Mouse (Mus musculus): ENCODE measurements around the gene Mras. TPM values are rescaled to one million over a fixed set of nuclear protein-coding genes. Genes with fewer than 3 reads are reported as not detected.

Gene Mras
- polyA plus RNA-seq, 1 experiment from 2014 or later, result 25.4 TPM

DNA sequence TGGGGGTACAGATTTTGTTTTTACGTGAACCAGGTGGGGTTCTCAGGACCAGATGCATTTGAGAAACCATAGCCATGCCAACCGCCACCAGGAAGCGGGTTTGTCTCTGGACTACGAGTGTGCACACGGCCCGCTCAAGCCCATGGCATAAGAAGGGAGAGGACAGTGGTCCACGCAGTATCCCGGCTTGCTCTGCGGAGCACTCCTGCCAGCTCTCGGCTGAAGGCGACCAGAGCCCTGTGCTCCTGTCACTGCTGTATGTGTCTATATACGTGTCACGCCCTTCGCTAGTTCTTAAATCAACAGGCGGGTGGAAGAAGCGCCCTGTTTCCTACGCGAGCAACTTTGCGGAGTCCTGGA is 79.6 kb downstream of the Mras start:
- Histone ChIP-seq H3K36me3 (no peaks in the 10 kb centered on the region), H3K9me3 (replicated peaks) (no peaks in the 10 kb centered on the region), H3K27ac (replicated peaks) (no peak overlapping the region), H3K27me3 (peaks cover 42% of the 10 kb centered on the region), H3K4me2 (replicated peaks) (peak overlapping the region; percentile 98), H3K9ac (no peak overlapping the region), H3K4me1 (peaks cover 16% of the 10 kb centered on the region), H3K4me3 (replicated peaks) (peak overlapping the region; percentile 49)
- ATAC-seq (ENCODE audit: insufficient number of reproducible peaks, low FRiP score, low TSS enrichment, low read depth), result no peak
- WGBS, result 5% methylated on average over 19 of the region's 19 CpGs

GRCm38 (mm10) chr9:99355971-99356370 is 81.2 kb downstream of the Mras start:
- WGBS, result 32% methylated on average over 5 of the region's 5 CpGs
- no peaks in the 10 kb centered on the region for H3K9me3 ChIP-seq (replicated peaks)
- H3K36me3 ChIP-seq, result no peaks in the 10 kb centered on the region
- no peak overlapping the region for H3K9ac ChIP-seq
- H3K27me3 ChIP-seq, result peaks cover 42% of the 10 kb centered on the region
- no peak overlapping the region for H3K4me3 ChIP-seq (replicated peaks)
- no peak overlapping the region for H3K27ac ChIP-seq (replicated peaks)
- peaks cover 16% of the 10 kb centered on the region for H3K4me1 ChIP-seq
- ATAC-seq (ENCODE audit: insufficient number of reproducible peaks, low FRiP score, low TSS enrichment, low read depth), result no peak
- H3K4me2 ChIP-seq (replicated peaks), result no peak overlapping the region

- Histone ChIP-seq H3K27ac (replicated peaks) (no peak overlapping the region), H3K9me3 (replicated peaks) (no peaks in the 10 kb centered on the region), H3K36me3 (no peaks in the 10 kb centered on the region), H3K9ac (no peak overlapping the region), H3K27me3 (peaks cover 38% of the 10 kb centered on the region), H3K4me3 (replicated peaks) (no peak overlapping the region), H3K4me2 (replicated peaks) (no peak overlapping the region), H3K4me1 (peaks cover 16% of the 10 kb centered on the region)
- ATAC-seq (ENCODE audit: insufficient number of reproducible peaks, low FRiP score, low TSS enrichment, low read depth), result no peak
- WGBS, result 52% methylated on average over 5 of the region's 5 CpGs
Observed at GRCm38 (mm10) chr9:99354796-99355195, 82.4 kb downstream of the Mras start.

DNA sequence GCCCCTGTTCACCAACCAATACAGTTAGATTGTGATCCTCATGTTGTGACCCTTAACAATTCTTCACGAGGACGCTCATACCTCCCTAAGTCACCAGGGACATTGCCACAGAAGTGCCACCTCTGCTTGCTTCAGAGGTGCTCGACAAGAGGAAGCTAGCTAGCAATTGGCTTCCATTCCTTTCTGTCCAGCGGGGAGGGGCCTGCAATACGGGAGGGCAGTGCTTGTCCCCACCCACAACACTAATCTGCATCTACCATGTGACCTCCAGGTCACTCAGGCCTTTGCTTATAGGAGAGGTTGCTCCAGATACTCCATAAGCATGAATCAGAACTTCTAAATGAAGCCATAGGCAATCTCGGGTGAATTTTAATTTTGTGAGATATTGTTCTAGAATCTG is 83.8 kb downstream of the Mras start:
- H3K4me1 ChIP-seq, result peaks cover 15% of the 10 kb centered on the region
- ATAC-seq (ENCODE audit: insufficient number of reproducible peaks, low FRiP score, low TSS enrichment, low read depth), result no peak
- no peak overlapping the region for H3K27ac ChIP-seq (replicated peaks)
- no peak overlapping the region for H3K9ac ChIP-seq
- H3K4me2 ChIP-seq (replicated peaks), result no peak overlapping the region
- no peaks in the 10 kb centered on the region for H3K9me3 ChIP-seq (replicated peaks)
- H3K4me3 ChIP-seq (replicated peaks), result no peak overlapping the region
- peaks cover 28% of the 10 kb centered on the region for H3K27me3 ChIP-seq
- no peaks in the 10 kb centered on the region for H3K36me3 ChIP-seq
- 69% methylated on average over 6 of the region's 6 CpGs for WGBS

DNA sequence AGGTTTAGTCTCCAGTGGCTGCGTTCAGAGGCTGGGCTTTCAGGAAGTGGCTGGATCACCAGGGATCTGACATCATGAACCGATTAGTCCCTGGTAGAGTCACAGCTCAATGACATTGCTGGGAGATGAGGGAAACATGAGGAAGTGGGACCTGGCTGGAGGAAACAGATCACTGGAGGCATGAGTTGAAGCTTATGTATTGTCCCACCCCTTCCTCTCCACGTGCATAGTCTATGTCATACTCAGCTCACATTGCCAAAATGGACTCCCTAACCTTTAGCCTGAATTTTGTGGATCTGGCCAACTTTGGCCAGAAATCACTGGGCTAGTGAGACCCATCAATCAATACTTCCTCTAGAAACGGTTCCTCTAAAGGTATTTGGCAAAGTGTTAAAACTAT is 84.2 kb downstream of the Mras start:
- H3K9ac ChIP-seq, result no peak overlapping the region
- no peaks in the 10 kb centered on the region for H3K36me3 ChIP-seq
- peaks cover 10% of the 10 kb centered on the region for H3K4me1 ChIP-seq
- H3K4me2 ChIP-seq (replicated peaks), result no peak overlapping the region
- peaks cover 24% of the 10 kb centered on the region for H3K27me3 ChIP-seq
- 60% methylated on average over 4 of the region's 4 CpGs for WGBS
- H3K4me3 ChIP-seq (replicated peaks), result no peak overlapping the region
- H3K9me3 ChIP-seq (replicated peaks), result no peaks in the 10 kb centered on the region
- no peak overlapping the region for H3K27ac ChIP-seq (replicated peaks)
- ATAC-seq (ENCODE audit: insufficient number of reproducible peaks, low FRiP score, low TSS enrichment, low read depth), result no peak

DNA sequence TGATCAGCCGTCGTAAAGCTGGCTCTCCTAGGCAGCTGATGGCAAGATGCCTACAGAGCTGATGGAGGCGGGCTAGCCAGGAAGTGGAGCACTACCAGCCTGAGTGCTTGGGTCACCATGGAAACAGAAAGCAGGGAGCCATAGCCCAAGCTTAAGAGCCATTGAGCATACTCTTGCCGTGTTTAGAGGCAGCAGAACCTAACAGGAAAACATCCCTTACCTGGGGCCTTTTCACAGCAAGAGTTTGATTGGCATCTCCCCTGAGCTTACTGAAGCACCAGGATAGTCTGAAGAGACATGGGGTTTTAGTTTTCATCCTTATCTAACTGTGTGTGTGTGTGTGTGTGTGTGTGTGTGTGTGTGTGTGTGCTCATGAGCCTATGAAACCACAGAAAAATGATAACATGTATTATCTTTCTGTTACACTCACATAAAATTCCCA is 91.8 kb downstream of the Mras start:
- Histone ChIP-seq H3K4me2 (replicated peaks) (no peak overlapping the region), H3K36me3 (no peaks in the 10 kb centered on the region), H3K4me1 (no peaks in the 10 kb centered on the region), H3K27me3 (no peaks in the 10 kb centered on the region), H3K4me3 (replicated peaks) (no peak overlapping the region), H3K9me3 (replicated peaks) (no peaks in the 10 kb centered on the region), H3K9ac (no peak overlapping the region), H3K27ac (replicated peaks) (no peak overlapping the region)
- 41% methylated on average over 4 of the region's 4 CpGs for WGBS
- ATAC-seq (ENCODE audit: insufficient number of reproducible peaks, low FRiP score, low TSS enrichment, low read depth), result no peak

- Histone ChIP-seq H3K27ac (replicated peaks) (no peak overlapping the region), H3K9me3 (replicated peaks) (no peaks in the 10 kb centered on the region), H3K36me3 (no peaks in the 10 kb centered on the region), H3K27me3 (no peaks in the 10 kb centered on the region), H3K4me3 (replicated peaks) (no peak overlapping the region), H3K4me2 (replicated peaks) (no peak overlapping the region), H3K4me1 (no peaks in the 10 kb centered on the region), H3K9ac (no peak overlapping the region)
- WGBS, result 75% methylated on average over 3 of the region's 3 CpGs
- no peak for ATAC-seq (ENCODE audit: insufficient number of reproducible peaks, low FRiP score, low TSS enrichment, low read depth)
Observed at GRCm38 (mm10) chr9:99341600-99341999, 95.6 kb downstream of the Mras start.

DNA sequence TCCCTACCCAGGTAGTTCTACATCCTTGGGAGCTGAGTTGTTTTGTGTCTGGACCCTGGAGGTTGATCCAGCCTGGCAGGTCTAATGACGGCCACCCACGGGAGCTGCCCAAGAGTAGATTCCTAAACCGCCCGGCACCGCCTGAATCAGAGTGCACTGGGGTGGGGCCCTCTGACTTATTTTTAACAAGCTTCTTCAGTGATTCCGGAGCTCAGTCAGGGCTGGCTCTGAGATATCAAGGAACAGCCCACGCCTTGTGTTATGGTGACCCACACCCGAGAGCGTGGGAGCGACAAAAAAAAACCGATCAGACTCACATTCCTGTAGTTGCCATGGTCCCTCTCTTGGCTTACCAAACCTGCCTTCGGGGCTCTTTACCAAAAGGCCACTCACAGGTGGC is 97.1 kb downstream of the Mras start:
- no peak overlapping the region for H3K4me3 ChIP-seq (replicated peaks)
- H3K27ac ChIP-seq (replicated peaks), result no peak overlapping the region
- no peaks in the 10 kb centered on the region for H3K9me3 ChIP-seq (replicated peaks)
- 77% methylated on average over 12 of the region's 12 CpGs for WGBS
- no peaks in the 10 kb centered on the region for H3K27me3 ChIP-seq
- no peaks in the 10 kb centered on the region for H3K36me3 ChIP-seq
- no peak for ATAC-seq (ENCODE audit: insufficient number of reproducible peaks, low FRiP score, low TSS enrichment, low read depth)
- H3K9ac ChIP-seq, result no peak overlapping the region
- H3K4me2 ChIP-seq (replicated peaks), result no peak overlapping the region
- no peaks in the 10 kb centered on the region for H3K4me1 ChIP-seq

- WGBS, result 82% methylated on average over 1 of the region's 1 CpGs
Observed at GRCm38 (mm10) chr9:99339182-99339581, 98.0 kb downstream of the Mras start.

DNA sequence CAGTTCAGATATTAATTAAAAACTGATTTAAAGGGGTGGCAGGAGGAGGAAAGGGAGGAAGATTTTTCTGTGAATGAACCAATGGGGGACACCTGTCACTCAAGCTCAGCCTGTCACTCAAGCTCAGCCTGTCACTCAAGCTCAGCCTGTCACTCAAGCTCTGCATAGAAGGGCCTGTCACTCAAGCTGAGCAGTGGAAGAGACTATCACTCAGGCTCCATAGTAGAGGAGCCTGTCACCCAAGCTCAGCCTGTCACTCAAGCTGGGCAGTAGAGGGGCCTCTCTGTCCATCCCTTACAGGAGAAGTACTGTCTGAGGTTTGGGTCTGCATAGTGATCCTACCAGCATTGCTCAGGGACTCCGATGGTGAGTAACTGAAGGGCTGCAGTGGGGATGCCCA is 98.9 kb downstream of the Mras start:
- Histone ChIP-seq H3K4me3 (replicated peaks) (no peak overlapping the region), H3K27ac (replicated peaks) (no peak overlapping the region), H3K9me3 (replicated peaks) (no peaks in the 10 kb centered on the region), H3K36me3 (no peaks in the 10 kb centered on the region), H3K9ac (no peak overlapping the region), H3K27me3 (no peaks in the 10 kb centered on the region), H3K4me2 (replicated peaks) (no peak overlapping the region), H3K4me1 (no peaks in the 10 kb centered on the region)
- no peak for ATAC-seq (ENCODE audit: insufficient number of reproducible peaks, low FRiP score, low TSS enrichment, low read depth)
- WGBS, result 100% methylated on average over 1 of the region's 1 CpGs

More at GRCm38 (mm10) chr9:99339182-99339581, 98.0 kb downstream of the Mras start:
- ATAC-seq (ENCODE audit: insufficient number of reproducible peaks, low FRiP score, low TSS enrichment, low read depth), result no peak
- Histone ChIP-seq H3K36me3 (no peaks in the 10 kb centered on the region), H3K4me1 (no peaks in the 10 kb centered on the region), H3K27ac (replicated peaks) (no peak overlapping the region), H3K27me3 (no peaks in the 10 kb centered on the region), H3K4me2 (replicated peaks) (no peak overlapping the region), H3K9me3 (replicated peaks) (no peaks in the 10 kb centered on the region), H3K9ac (no peak overlapping the region), H3K4me3 (replicated peaks) (no peak overlapping the region)

DNA sequence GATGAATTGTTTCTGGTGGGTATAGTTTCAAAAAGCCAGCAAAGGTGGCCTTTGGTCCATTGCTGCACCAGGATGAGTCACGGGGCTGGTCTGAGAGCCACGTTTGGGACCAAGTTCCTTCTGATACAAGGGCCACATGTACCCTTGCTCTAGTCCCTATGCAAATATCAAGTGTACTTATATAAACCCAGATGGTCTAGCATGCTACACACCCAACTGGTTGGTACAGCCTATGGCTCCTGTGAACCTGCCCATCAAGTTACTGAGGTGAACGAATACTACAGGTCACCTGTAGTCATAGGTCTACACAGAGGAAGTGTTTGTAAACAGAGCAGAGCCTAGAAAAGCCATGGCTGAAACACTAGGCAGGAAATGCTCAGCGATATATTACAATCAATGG is 100.6 kb downstream of the Mras start:
- Histone ChIP-seq H3K36me3 (no peaks in the 10 kb centered on the region), H3K27ac (replicated peaks) (no peak overlapping the region), H3K9ac (no peak overlapping the region), H3K9me3 (replicated peaks) (no peaks in the 10 kb centered on the region), H3K4me1 (no peaks in the 10 kb centered on the region), H3K4me2 (replicated peaks) (no peak overlapping the region), H3K4me3 (replicated peaks) (no peak overlapping the region), H3K27me3 (no peaks in the 10 kb centered on the region)
- WGBS, result 93% methylated on average over 4 of the region's 4 CpGs
- ATAC-seq (ENCODE audit: insufficient number of reproducible peaks, low FRiP score, low TSS enrichment, low read depth), result no peak
